Mouse (Mus musculus): ENCODE results near the gene Plac8. TPM values are rescaled to one million over a fixed set of nuclear protein-coding genes. Genes with fewer than 3 reads are reported as not detected.

The Plac8 gene
- polyA plus RNA-seq, 1 experiment: 22.1 TPM

DNA sequence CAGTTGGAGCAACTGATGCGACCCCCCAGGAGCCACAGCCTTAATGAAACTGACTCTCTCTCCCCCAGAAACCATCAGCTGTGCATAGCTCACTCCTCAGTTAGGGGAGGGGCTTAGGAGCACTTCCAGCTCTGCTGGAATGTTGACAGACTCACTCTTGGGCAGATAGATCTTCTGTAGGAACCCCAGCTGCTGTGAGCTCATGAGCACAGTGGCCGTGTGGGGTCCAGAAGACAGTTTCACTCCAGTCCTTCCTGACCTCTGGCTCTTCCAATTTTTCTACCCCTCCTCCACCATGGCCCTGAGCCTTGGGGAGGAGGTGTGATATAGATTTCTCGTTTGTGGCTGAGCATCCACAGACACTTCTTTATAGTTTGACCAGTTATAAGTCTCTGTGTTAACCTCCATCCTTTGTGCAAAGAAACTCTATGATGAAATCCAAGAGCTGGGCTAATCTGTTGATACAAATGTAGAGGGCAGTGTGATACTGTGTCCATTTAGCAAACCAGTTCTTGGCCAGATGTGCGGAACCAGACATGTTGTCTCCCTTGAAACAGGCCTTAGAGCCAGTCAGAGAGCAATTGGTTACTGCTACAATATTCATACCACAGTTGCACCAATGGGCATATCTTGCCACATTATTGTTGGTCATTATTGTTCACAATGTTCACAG, 35.2 kb upstream of the Plac8 start:
- Histone ChIP-seq H3K27me3 (ENCODE audit: control insufficient read depth, insufficient read depth, low read length, poor library complexity, severe bottlenecking) (no peaks in the 10 kb centered on the region), H3K9me3 (replicated peaks; ENCODE audit: control insufficient read depth, insufficient read depth, low read length, poor library complexity, severe bottlenecking) (no peaks in the 10 kb centered on the region), H3K36me3 (ENCODE audit: control insufficient read depth, insufficient read depth, low read length, poor library complexity, severe bottlenecking) (no peaks in the 10 kb centered on the region), H3K4me3 (ENCODE audit: low read depth, low read length) (no peak overlapping the region), H3K4me1 (ENCODE audit: control insufficient read depth, insufficient read depth, low read length) (no peaks in the 10 kb centered on the region), H3K9ac (ENCODE audit: low read depth, poor library complexity, severe bottlenecking) (no peak overlapping the region), H3K27ac (ENCODE audit: insufficient read depth, low read length) (no peak overlapping the region)
- no peak for TF ChIP-seq EP300 (IDR thresholded peaks at IDR 0.05; ENCODE audit: insufficient read depth, low read depth, low read length)

DNA sequence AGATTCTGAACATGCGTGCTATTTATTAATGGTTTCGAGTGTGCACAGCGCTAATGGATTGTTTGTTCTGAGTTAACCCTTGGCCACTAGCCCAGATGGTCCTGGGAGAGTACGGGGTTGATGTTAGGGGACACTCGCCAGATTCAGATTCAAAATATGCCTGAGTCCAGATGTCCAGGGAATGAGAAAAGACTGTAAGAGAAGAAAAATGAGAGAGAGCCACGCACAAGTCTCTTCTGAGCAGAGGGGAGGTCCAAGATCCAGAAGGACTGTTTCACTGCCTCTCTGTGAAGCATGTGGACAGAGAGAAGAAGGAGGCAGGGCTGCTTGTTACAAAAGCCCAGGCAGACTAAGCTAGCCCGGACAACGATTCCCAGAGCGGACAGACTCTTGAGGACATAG, 33.8 kb upstream of the Plac8 start:
- no peak overlapping the region for H3K9ac ChIP-seq (ENCODE audit: low read depth, poor library complexity, severe bottlenecking)
- H3K9me3 ChIP-seq (replicated peaks; ENCODE audit: control insufficient read depth, insufficient read depth, low read length, poor library complexity, severe bottlenecking): no peaks in the 10 kb centered on the region
- no peak overlapping the region for H3K4me3 ChIP-seq (ENCODE audit: low read depth, low read length)
- H3K27ac ChIP-seq (ENCODE audit: insufficient read depth, low read length): no peak overlapping the region
- no peak for TF ChIP-seq POLR2A (IDR thresholded peaks at IDR 0.05; ENCODE audit: insufficient read depth, low read length)
- TF ChIP-seq CTCF (IDR thresholded peaks at IDR 0.05; ENCODE audit: low read depth, low read length): no peak
- no peak for TF ChIP-seq EP300 (IDR thresholded peaks at IDR 0.05; ENCODE audit: insufficient read depth, low read depth, low read length)
- no peaks in the 10 kb centered on the region for H3K36me3 ChIP-seq (ENCODE audit: control insufficient read depth, insufficient read depth, low read length, poor library complexity, severe bottlenecking)
- H3K27me3 ChIP-seq (ENCODE audit: control insufficient read depth, insufficient read depth, low read length, poor library complexity, severe bottlenecking): no peaks in the 10 kb centered on the region; the same call in 1 of the 2 replicates
- H3K4me1 ChIP-seq (ENCODE audit: control insufficient read depth, insufficient read depth, low read length): no peaks in the 10 kb centered on the region

DNA sequence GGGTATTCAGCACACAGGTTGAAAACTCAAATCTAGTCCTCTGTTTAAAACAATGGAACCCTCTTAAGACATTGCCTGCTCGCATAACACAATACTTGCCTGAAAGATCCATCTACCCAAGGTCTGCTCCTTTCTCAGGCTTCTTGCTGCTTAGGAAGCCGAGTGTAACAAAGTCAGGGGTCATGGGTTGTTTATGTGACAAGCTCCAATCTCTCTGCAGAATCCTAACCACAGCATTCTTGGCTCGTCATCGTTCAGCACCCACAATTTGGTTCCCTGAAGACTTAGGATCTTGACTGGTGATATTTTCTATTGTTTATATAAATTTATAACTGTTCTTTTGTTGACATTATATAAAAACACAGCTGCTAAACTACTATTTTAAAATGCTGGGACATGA, 32.0 kb upstream of the Plac8 start:
- TF ChIP-seq EP300 (IDR thresholded peaks at IDR 0.05; ENCODE audit: insufficient read depth, low read depth, low read length) (no peak), CTCF (IDR thresholded peaks at IDR 0.05; ENCODE audit: low read depth, low read length) (no peak), POLR2A (IDR thresholded peaks at IDR 0.05; ENCODE audit: insufficient read depth, low read length) (no peak)
- no peaks in the 10 kb centered on the region for H3K9me3 ChIP-seq (replicated peaks; ENCODE audit: control insufficient read depth, insufficient read depth, low read length, poor library complexity, severe bottlenecking)
- H3K4me3 ChIP-seq (ENCODE audit: low read depth, low read length): no peak overlapping the region
- H3K36me3 ChIP-seq (ENCODE audit: control insufficient read depth, insufficient read depth, low read length, poor library complexity, severe bottlenecking): no peaks in the 10 kb centered on the region
- H3K27me3 ChIP-seq (ENCODE audit: control insufficient read depth, insufficient read depth, low read length, poor library complexity, severe bottlenecking): no peaks in the 10 kb centered on the region; the same call in 1 of the 2 replicates
- H3K4me1 ChIP-seq (ENCODE audit: control insufficient read depth, insufficient read depth, low read length): no peaks in the 10 kb centered on the region
- H3K9ac ChIP-seq (ENCODE audit: low read depth, poor library complexity, severe bottlenecking): no peak overlapping the region
- no peak overlapping the region for H3K27ac ChIP-seq (ENCODE audit: insufficient read depth, low read length)

DNA sequence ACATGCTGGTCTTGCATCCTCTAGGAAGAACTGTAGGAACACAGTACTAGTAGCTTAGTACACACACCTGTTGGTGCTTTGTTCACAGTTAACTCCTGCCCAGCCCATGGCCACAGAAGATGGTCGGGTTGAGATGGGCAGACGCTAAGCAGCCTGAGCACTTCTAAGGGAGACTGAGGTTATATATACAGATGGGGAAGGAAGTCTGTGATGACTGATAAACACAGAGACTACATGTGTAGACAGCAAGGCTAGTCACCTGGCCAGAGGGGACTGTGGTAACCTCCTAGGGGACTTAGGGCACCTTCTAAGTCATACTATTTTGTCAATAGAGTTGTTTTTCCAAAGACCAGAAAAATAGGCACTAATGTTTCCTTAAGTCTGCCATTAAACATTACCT, 29.8 kb upstream of the Plac8 start:
- no peaks in the 10 kb centered on the region for H3K4me1 ChIP-seq (ENCODE audit: control insufficient read depth, insufficient read depth, low read length)
- H3K27ac ChIP-seq (ENCODE audit: insufficient read depth, low read length): no peak overlapping the region
- no peak overlapping the region for H3K4me3 ChIP-seq (ENCODE audit: low read depth, low read length)
- H3K9ac ChIP-seq (ENCODE audit: low read depth, poor library complexity, severe bottlenecking): no peak overlapping the region
- TF ChIP-seq EP300 (IDR thresholded peaks at IDR 0.05; ENCODE audit: insufficient read depth, low read depth, low read length) (no peak), CTCF (IDR thresholded peaks at IDR 0.05; ENCODE audit: low read depth, low read length) (no peak), POLR2A (IDR thresholded peaks at IDR 0.05; ENCODE audit: insufficient read depth, low read length) (no peak)
- no peaks in the 10 kb centered on the region; the same call in 1 of the 2 replicates for H3K27me3 ChIP-seq (ENCODE audit: control insufficient read depth, insufficient read depth, low read length, poor library complexity, severe bottlenecking)
- H3K36me3 ChIP-seq (ENCODE audit: control insufficient read depth, insufficient read depth, low read length, poor library complexity, severe bottlenecking): no peaks in the 10 kb centered on the region
- no peaks in the 10 kb centered on the region for H3K9me3 ChIP-seq (replicated peaks; ENCODE audit: control insufficient read depth, insufficient read depth, low read length, poor library complexity, severe bottlenecking)

DNA sequence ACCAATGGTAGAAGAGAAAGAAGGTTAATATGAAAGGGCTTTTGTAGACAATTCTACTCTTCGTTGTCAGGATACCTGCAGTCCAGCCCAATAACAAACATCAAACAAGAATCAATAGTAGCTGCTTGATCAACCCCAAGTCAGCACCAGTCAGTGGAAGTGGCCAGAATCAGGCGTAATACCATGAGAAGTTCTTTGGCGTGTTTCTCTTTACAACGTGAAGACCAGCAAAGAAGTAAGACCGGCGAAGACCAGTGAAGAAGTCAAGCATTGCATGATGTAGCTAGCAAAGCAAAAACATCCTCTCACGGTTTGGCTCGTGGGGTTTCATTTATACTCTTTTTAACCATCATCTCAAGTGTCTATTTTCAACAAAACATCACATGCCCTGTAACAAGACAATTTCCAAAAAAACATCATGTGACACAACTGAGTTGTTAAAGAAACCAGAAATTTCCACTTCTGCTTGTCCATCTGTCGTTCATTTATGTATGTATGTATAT, 27.0 kb upstream of the Plac8 start:
- no peak for TF ChIP-seq EP300 (IDR thresholded peaks at IDR 0.05; ENCODE audit: insufficient read depth, low read depth, low read length)
- no peak for TF ChIP-seq POLR2A (IDR thresholded peaks at IDR 0.05; ENCODE audit: insufficient read depth, low read length)
- Histone ChIP-seq H3K36me3 (ENCODE audit: control insufficient read depth, insufficient read depth, low read length, poor library complexity, severe bottlenecking) (no peaks in the 10 kb centered on the region), H3K27me3 (ENCODE audit: control insufficient read depth, insufficient read depth, low read length, poor library complexity, severe bottlenecking) (no peaks in the 10 kb centered on the region; the same call in 1 of the 2 replicates), H3K27ac (ENCODE audit: insufficient read depth, low read length) (no peak overlapping the region), H3K9ac (ENCODE audit: low read depth, poor library complexity, severe bottlenecking) (no peak overlapping the region), H3K4me3 (ENCODE audit: low read depth, low read length) (no peak overlapping the region), H3K4me1 (ENCODE audit: control insufficient read depth, insufficient read depth, low read length) (no peaks in the 10 kb centered on the region), H3K9me3 (replicated peaks; ENCODE audit: control insufficient read depth, insufficient read depth, low read length, poor library complexity, severe bottlenecking) (no peaks in the 10 kb centered on the region)

DNA sequence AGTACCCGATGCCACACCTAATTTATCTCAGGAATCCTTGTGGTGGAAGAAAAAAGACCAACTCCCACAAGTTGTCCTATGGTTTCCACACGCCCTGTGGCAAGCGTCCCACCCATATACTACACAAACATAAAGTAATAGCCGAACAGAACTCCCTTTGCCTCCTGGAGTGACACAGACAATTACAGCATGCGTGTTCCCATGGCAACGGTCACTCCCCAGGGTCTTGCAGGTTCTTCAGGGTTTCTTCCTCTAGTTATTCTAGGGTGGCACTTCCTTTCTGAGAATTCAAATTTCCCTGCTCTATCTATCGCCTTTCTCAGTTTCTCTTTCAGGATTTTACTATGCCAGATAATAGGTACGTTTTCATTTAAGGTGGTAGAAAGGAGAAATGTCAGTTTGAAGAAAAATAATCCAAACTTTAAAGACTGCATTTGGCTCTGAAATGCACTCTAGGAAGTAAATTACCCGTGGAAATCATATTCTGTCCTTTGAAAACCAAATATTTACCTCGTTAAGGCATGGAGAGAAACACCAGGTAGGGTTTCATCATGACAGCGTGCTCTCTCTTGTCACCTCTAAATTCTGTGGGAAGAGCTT, 25.9 kb upstream of the Plac8 start:
- H3K27ac ChIP-seq (ENCODE audit: insufficient read depth, low read length): no peak overlapping the region
- H3K4me3 ChIP-seq (ENCODE audit: low read depth, low read length): no peak overlapping the region
- H3K36me3 ChIP-seq (ENCODE audit: control insufficient read depth, insufficient read depth, low read length, poor library complexity, severe bottlenecking): no peaks in the 10 kb centered on the region
- H3K4me1 ChIP-seq (ENCODE audit: control insufficient read depth, insufficient read depth, low read length): no peaks in the 10 kb centered on the region
- no peak for TF ChIP-seq POLR2A (IDR thresholded peaks at IDR 0.05; ENCODE audit: insufficient read depth, low read length)
- no peak for TF ChIP-seq CTCF (IDR thresholded peaks at IDR 0.05; ENCODE audit: low read depth, low read length)
- no peak for TF ChIP-seq EP300 (IDR thresholded peaks at IDR 0.05; ENCODE audit: insufficient read depth, low read depth, low read length)
- no peaks in the 10 kb centered on the region; the same call in 1 of the 2 replicates for H3K27me3 ChIP-seq (ENCODE audit: control insufficient read depth, insufficient read depth, low read length, poor library complexity, severe bottlenecking)
- H3K9me3 ChIP-seq (replicated peaks; ENCODE audit: control insufficient read depth, insufficient read depth, low read length, poor library complexity, severe bottlenecking): 0 out of 2 replicates have a peak, but pooled peaks cover 4% of the 10 kb centered on the region
- H3K9ac ChIP-seq (ENCODE audit: low read depth, poor library complexity, severe bottlenecking): no peak overlapping the region

Measured in ES-Bruce4 (cell line).